Mouse (Mus musculus) hindbrain, embryonic 10.5 days (tissue): ENCODE results near the gene Slc38a10. TPM values are rescaled to one million over a fixed set of nuclear protein-coding genes. Genes with fewer than 3 reads are reported as not detected.

Source experiments
- polyA plus RNA-seq: library from polyadenylated mRNA; unstranded; fragments of >200 nt; fragmentation: Nextera tagmentation; extraction: Ambion mirVana; gene quantifications from 2 replicates; pipeline ENCODE4 v1.2.1, GENCODE M21; 2016

Slc38a10 gene
- polyA plus RNA-seq, 1 experiment from 2014 or later = 114 TPM

Other genes starting within 250 kb of the Slc38a10 start
- gene Chmp6, start 237.9 kb downstream of the Slc38a10 start, polyA plus RNA-seq = 112 and 114 TPM in 2 replicates
- gene Baiap2, start 208.6 kb downstream of the Slc38a10 start, polyA plus RNA-seq = 9.8 and 11.0 TPM in 2 replicates
- 1.6 and 3.2 TPM in 2 replicates for gene Aatk, start 104.2 kb downstream of the Slc38a10 start, polyA plus RNA-seq
- gene Cep131, start 64.5 kb downstream of the Slc38a10 start, polyA plus RNA-seq = 39.6 and 45.4 TPM in 2 replicates
- 21.4 and 25.3 TPM in 2 replicates for gene Tepsin, start 52.6 kb downstream of the Slc38a10 start, polyA plus RNA-seq
- 86.4 and 92.2 TPM in 2 replicates for gene Ndufaf8, start 52.4 kb downstream of the Slc38a10 start, polyA plus RNA-seq
- 17.0 and 18.8 TPM in 2 replicates for gene Bahcc1, start 81.6 kb upstream of the Slc38a10 start, polyA plus RNA-seq
- gene Actg1, start 197.2 kb upstream of the Slc38a10 start, polyA plus RNA-seq = 3,119 and 3,536 TPM in 2 replicates
- 0.50 and 0.77 TPM in 2 replicates for gene Fscn2, start 210.2 kb upstream of the Slc38a10 start, polyA plus RNA-seq
- 38.0 and 45.9 TPM in 2 replicates for gene Faap100, start 227.4 kb upstream of the Slc38a10 start, polyA plus RNA-seq